Mouse (Mus musculus) embryonic facial prominence, embryonic 13.5 days (tissue): ENCODE measurements around the gene Sptbn4. TPM values are rescaled to one million over a fixed set of nuclear protein-coding genes. Genes with fewer than 3 reads are reported as not detected.
A peak's percentile ranks its signal among the peaks of the same experiment; 100 is the strongest.

Experiments used
- ATAC-seq: fragments of 200-750 bp; cut with Nextera tagmentation; 2 replicates; pipeline ENCODE4 v1.8.0; 2017; ENCODE audit warnings: low read depth; ENCODE audit not compliant: insufficient number of reproducible peaks, insufficient read depth, low FRiP score, low TSS enrichment
- H3K27ac ChIP-seq: fragments of 300-500 bp; sonication (generic); 2 replicates; pipeline ENCODE4 v1.5.1; 2015; ENCODE audit warnings: moderate library complexity, mild to moderate bottlenecking, inconsistent platforms
- H3K27me3 ChIP-seq: fragments of 300-500 bp; sonication (generic); 2 replicates; pipeline ENCODE4 v1.6.1; 2015; ENCODE audit warnings: mild to moderate bottlenecking, inconsistent platforms
- H3K36me3 ChIP-seq: fragments of 300-500 bp; sonication (generic); 2 replicates; pipeline ENCODE4 v1.6.1; 2015; ENCODE audit warnings: mild to moderate bottlenecking, inconsistent platforms
- H3K4me1 ChIP-seq: fragments of 300-500 bp; sonication (generic); 2 replicates; pipeline ENCODE4 v1.6.1; 2015; ENCODE audit warnings: inconsistent platforms
- H3K4me2 ChIP-seq: fragments of 300-500 bp; sonication (generic); 2 replicates; pipeline ENCODE4 v1.6.1; 2015; ENCODE audit warnings: moderate library complexity, mild to moderate bottlenecking, inconsistent platforms
- H3K4me3 ChIP-seq: fragments of 300-500 bp; sonication (generic); 2 replicates; pipeline ENCODE4 v1.5.1; 2015; ENCODE audit warnings: mild to moderate bottlenecking, inconsistent platforms
- H3K9ac ChIP-seq: fragments of 300-500 bp; sonication (generic); 2 replicates; pipeline ENCODE4 v1.6.1; 2015; ENCODE audit warnings: mild to moderate bottlenecking, inconsistent platforms
- H3K9me3 ChIP-seq: fragments of 300-500 bp; sonication (generic); 2 replicates; pipeline ENCODE4 v1.6.1; 2016; ENCODE audit warnings: inconsistent platforms
- WGBS: fragments of 180-500 bp; shearing (Covaris S2); methylation state at CpG from one replicate; pipeline ENCODE4 v1.1.7; 2015; ENCODE audit warnings: mixed read lengths; 5-methylcytosine and 5-hydroxymethylcytosine counted together
- polyA plus RNA-seq: library from polyadenylated mRNA; unstranded; fragments of >200 nt; fragmentation: Nextera tagmentation; extraction: Ambion mirVana; gene quantifications from 2 replicates; pipeline ENCODE4 v1.2.1, GENCODE M21; 2015

Sptbn4 gene
- polyA plus RNA-seq, 1 experiment from 2014 or later, result 0.73 TPM

DNA sequence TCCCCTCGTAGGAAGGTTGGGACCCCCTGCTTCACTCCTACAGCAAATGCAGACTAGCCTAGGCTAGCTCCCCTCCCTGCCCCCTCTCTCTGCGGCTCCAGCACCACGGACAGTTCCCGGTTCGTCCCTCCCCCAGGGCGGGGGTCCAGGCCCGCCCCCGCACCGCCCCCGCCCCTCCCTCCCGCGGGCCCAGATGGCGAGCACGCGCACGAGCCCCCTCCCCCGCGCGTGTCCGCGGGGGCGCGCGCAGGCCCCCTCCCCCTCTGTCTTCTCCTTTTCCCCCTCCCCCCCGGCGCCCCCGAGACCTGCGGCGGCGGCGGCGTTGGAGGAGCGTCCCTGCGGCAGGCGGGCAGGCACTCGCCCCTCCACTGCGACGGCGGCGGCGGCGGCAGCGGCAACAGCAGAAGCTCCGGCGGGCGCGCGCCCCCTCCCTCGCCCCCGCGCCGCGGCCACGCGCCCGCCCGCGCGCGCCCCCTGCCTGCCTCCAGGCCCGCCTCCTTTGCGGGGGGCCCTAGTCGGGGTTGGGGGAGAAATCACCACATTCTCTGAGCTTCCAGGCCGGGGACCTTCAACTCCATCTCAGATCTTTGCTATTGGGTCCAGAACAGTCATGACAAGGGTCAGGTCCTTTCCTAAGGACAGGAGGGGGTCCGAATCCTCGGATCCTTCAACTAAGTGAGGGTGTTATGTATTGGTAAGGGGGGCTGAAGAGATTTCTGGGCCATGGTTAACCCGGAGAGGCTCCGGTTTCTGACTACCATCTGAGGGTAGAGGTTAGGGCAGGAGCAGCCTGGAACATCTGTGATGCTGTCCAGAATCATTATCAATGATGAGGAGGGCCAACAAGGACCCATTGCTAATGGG is 51.1 kb downstream of the Sptbn4 start:
- Histone ChIP-seq H3K4me2 (peak overlapping the region; percentile 82), H3K9me3 (no peaks in the 10 kb centered on the region), H3K4me1 (peaks cover 9% of the 10 kb centered on the region), H3K36me3 (no peaks in the 10 kb centered on the region), H3K27ac (no peak overlapping the region), H3K4me3 (peak overlapping the region; percentile 54), H3K27me3 (peaks cover 89% of the 10 kb centered on the region), H3K9ac (peak overlapping the region; percentile 61)
- 1% methylated on average over 47 of the region's 68 CpGs for WGBS
- ATAC-seq, result no peak

- no peaks in the 10 kb centered on the region for H3K36me3 ChIP-seq
- WGBS, result 1% methylated on average over 22 of the region's 22 CpGs
- peaks cover 9% of the 10 kb centered on the region for H3K4me1 ChIP-seq
- H3K9me3 ChIP-seq, result no peaks in the 10 kb centered on the region
- H3K9ac ChIP-seq, result no peak overlapping the region
- peak overlapping the region; percentile 82 for H3K4me2 ChIP-seq
- ATAC-seq, result no peak
- H3K4me3 ChIP-seq, result peak overlapping the region; percentile 54
- peaks cover 89% of the 10 kb centered on the region for H3K27me3 ChIP-seq
- H3K27ac ChIP-seq, result no peak overlapping the region
Observed at GRCm38 (mm10) chr7:27395521-27396183, 51.8 kb downstream of the Sptbn4 start.

- H3K27me3 ChIP-seq, result peaks cover 58% of the 10 kb centered on the region
Observed at GRCm38 (mm10) chr7:27391416-27391815, 56.1 kb downstream of the Sptbn4 start.

DNA sequence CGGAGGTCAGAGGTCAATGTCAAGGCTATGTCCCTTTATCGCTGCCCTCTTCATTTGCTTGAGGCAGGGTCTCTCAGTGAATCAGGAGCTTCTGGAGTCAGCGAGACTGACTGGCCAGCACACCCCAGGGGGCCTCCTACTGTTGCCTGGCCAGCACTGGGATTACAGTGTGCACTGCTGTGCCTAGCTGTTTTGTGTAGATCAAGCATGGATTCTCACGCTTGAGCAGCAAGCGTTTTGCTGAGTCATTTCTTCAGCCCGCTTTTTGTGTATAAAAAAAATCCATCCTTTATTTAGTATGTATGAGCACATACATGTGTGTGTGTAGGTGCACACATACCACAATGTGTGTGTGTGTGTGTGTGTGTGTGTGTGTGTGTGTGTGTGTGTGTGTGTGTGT is 58.3 kb downstream of the Sptbn4 start:
- WGBS, result 68% methylated on average over 6 of the region's 6 CpGs
- no peaks in the 10 kb centered on the region for H3K9me3 ChIP-seq
- H3K4me2 ChIP-seq, result no peak overlapping the region
- ATAC-seq, result no peak
- H3K27me3 ChIP-seq, result peaks cover 36% of the 10 kb centered on the region
- no peak overlapping the region for H3K9ac ChIP-seq
- no peaks in the 10 kb centered on the region for H3K36me3 ChIP-seq
- H3K27ac ChIP-seq, result no peak overlapping the region
- H3K4me3 ChIP-seq, result no peak overlapping the region
- peaks cover 3% of the 10 kb centered on the region; the same call in 1 of the 2 replicates for H3K4me1 ChIP-seq

More at GRCm38 (mm10) chr7:27391416-27391815, 56.1 kb downstream of the Sptbn4 start:
- Histone ChIP-seq H3K9ac (no peak overlapping the region), H3K4me2 (no peak overlapping the region), H3K4me3 (no peak overlapping the region), H3K9me3 (no peaks in the 10 kb centered on the region), H3K4me1 (peaks cover under 1% of the 10 kb centered on the region), H3K27ac (no peak overlapping the region), H3K36me3 (no peaks in the 10 kb centered on the region)
- no peak for ATAC-seq
- 35% methylated on average over 16 of the region's 16 CpGs for WGBS

- H3K4me1 ChIP-seq, result peaks cover 3% of the 10 kb centered on the region; the same call in 1 of the 2 replicates
- no peaks in the 10 kb centered on the region; the same call in 1 of the 2 replicates for H3K27me3 ChIP-seq
- 26% methylated on average over 4 of the region's 4 CpGs for WGBS
- H3K9me3 ChIP-seq, result no peaks in the 10 kb centered on the region
- H3K4me2 ChIP-seq, result no peak overlapping the region
- no peaks in the 10 kb centered on the region for H3K36me3 ChIP-seq
- H3K9ac ChIP-seq, result no peak overlapping the region
- H3K27ac ChIP-seq, result no peak overlapping the region
- ATAC-seq, result no peak
- H3K4me3 ChIP-seq, result no peak overlapping the region
Observed at GRCm38 (mm10) chr7:27384731-27385130, 62.8 kb downstream of the Sptbn4 start.

DNA sequence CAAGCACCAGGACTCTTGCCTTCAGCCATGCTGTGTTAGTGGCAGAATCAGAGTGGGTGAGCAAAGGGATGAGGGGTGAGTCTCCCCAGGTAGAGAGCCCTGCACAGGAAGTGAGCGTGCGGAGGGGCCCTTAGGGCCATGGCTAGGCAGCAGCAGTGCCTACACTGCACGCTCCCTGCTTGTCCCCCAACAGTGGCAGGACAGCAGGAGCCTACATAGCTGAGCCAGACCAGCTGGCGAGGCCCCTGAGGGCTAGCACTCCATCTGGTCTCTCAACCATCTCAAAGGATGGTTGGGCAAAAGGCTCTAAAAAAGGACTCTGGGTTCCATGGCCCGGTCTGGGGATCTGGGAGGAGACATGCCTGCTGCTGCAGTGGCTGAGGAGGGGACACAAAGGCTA is 63.4 kb downstream of the Sptbn4 start:
- ATAC-seq, result no peak
- 69% methylated on average over 5 of the region's 5 CpGs for WGBS
- Histone ChIP-seq H3K9ac (no peak overlapping the region), H3K9me3 (no peaks in the 10 kb centered on the region), H3K4me1 (peaks cover 9% of the 10 kb centered on the region), H3K4me2 (no peak overlapping the region), H3K4me3 (no peak overlapping the region), H3K27ac (no peak overlapping the region), H3K27me3 (no peaks in the 10 kb centered on the region; the same call in 1 of the 2 replicates), H3K36me3 (no peaks in the 10 kb centered on the region)

DNA sequence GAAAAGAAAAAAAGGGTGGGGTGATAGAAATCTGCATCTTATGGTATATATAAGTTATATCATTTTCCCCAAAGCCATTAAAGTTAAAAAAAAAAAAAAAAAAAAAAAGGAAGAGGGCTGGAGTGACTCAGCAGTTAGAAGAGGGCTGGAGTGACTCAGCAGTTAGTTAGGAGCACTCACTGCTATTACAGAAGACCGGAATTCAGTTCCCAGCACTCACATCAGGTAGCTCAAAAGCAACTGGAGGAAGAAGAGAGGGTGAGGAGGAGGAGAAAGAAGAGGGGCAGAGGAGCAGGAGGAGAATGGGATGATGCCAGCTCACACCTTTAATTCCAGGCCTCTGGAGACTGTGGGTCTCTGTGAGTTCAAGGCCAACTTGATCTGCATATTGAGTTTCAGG is 64.3 kb downstream of the Sptbn4 start:
- WGBS, result 79% methylated on average over 1 of the region's 1 CpGs
- no peak overlapping the region for H3K27ac ChIP-seq
- no peak overlapping the region for H3K4me3 ChIP-seq
- H3K9me3 ChIP-seq, result no peaks in the 10 kb centered on the region
- peaks cover 2% of the 10 kb centered on the region; the same call in 1 of the 2 replicates for H3K27me3 ChIP-seq
- no peaks in the 10 kb centered on the region for H3K36me3 ChIP-seq
- peaks cover 16% of the 10 kb centered on the region for H3K4me1 ChIP-seq
- no peak overlapping the region for H3K9ac ChIP-seq
- no peak overlapping the region for H3K4me2 ChIP-seq
- ATAC-seq, result no peak

GRCm38 (mm10) chr7:27381560-27381959 is 65.9 kb downstream of the Sptbn4 start:
- Histone ChIP-seq H3K4me1 (peaks cover 16% of the 10 kb centered on the region), H3K27ac (no peak overlapping the region), H3K36me3 (no peaks in the 10 kb centered on the region), H3K9ac (no peak overlapping the region), H3K9me3 (no peaks in the 10 kb centered on the region), H3K4me2 (no peak overlapping the region), H3K4me3 (no peak overlapping the region), H3K27me3 (peaks cover 19% of the 10 kb centered on the region)
- no peak for ATAC-seq
- 53% methylated on average over 4 of the region's 4 CpGs for WGBS

- WGBS, result 24% methylated on average over 1 of the region's 1 CpGs
- no peaks in the 10 kb centered on the region for H3K36me3 ChIP-seq
- peaks cover 24% of the 10 kb centered on the region for H3K27me3 ChIP-seq
- H3K9ac ChIP-seq, result no peak overlapping the region
- no peak for ATAC-seq
- H3K9me3 ChIP-seq, result no peaks in the 10 kb centered on the region
- H3K27ac ChIP-seq, result no peak overlapping the region
- no peak overlapping the region for H3K4me2 ChIP-seq
- H3K4me1 ChIP-seq, result peaks cover 16% of the 10 kb centered on the region
- H3K4me3 ChIP-seq, result no peak overlapping the region
Observed at GRCm38 (mm10) chr7:27381009-27381408, 66.5 kb downstream of the Sptbn4 start.

DNA sequence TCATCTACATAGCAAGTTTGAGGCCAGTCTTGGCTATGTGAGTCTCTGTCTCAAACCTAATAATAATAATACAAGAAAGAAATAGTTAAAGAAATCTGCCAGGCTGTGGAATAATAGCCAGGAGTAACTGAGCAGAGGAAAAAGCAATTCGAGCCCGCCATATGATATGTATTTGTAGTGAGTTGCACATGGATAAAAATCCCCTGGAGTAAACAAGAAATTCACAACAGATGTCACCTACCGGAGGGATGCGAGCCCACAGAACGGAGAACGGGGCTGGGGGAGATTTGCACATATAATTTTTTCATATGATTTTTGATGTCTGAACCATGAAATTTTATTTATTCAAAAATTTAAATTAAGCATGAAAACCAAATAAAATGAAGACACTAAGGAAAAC is 67.7 kb downstream of the Sptbn4 start:
- peak overlapping the region; percentile 39; the same call in 1 of the 2 replicates for H3K4me2 ChIP-seq
- H3K4me1 ChIP-seq, result peaks cover 20% of the 10 kb centered on the region
- H3K36me3 ChIP-seq, result no peaks in the 10 kb centered on the region
- H3K27me3 ChIP-seq, result peaks cover 35% of the 10 kb centered on the region
- no peak for ATAC-seq
- H3K27ac ChIP-seq, result peak overlapping the region; percentile 68
- no peak overlapping the region for H3K9ac ChIP-seq
- no peak overlapping the region for H3K4me3 ChIP-seq
- no peaks in the 10 kb centered on the region for H3K9me3 ChIP-seq
- 25% methylated on average over 6 of the region's 6 CpGs for WGBS

GRCm38 (mm10) chr7:27378431-27378830 is 69.1 kb downstream of the Sptbn4 start:
- Histone ChIP-seq H3K27ac (no peak overlapping the region), H3K27me3 (peaks cover 48% of the 10 kb centered on the region), H3K9ac (no peak overlapping the region), H3K4me1 (peaks cover 18% of the 10 kb centered on the region), H3K36me3 (no peaks in the 10 kb centered on the region), H3K4me2 (no peak overlapping the region), H3K9me3 (no peaks in the 10 kb centered on the region), H3K4me3 (no peak overlapping the region)
- no peak for ATAC-seq
- WGBS, result 12% methylated on average over 4 of the region's 4 CpGs
